Mouse (Mus musculus): ENCODE results near the gene Gm379. TPM values are rescaled to one million over a fixed set of nuclear protein-coding genes. Genes with fewer than 3 reads are reported as not detected.

Gm379 gene
- polyA plus RNA-seq (2012; ENCODE audit: low replicate concordance): not detected in 2 replicates

GRCm38 (mm10) chrX:108664885-108665284 is at the start of gene Gm379:
Gm379 (minus strand) TSS chrX:108664891.

Other genes starting within 250 kb of the Gm379 start
- 0.36 and 1.1 TPM in 2 replicates for gene Brwd3, start 169.5 kb upstream of the Gm379 start, polyA plus RNA-seq (2012; ENCODE audit: low replicate concordance)